Mouse (Mus musculus): ENCODE data around the gene Rfc1. TPM values are rescaled to one million over a fixed set of nuclear protein-coding genes. Genes with fewer than 3 reads are reported as not detected.

Rfc1 gene
- polyA plus RNA-seq, 3 experiments from 2014 or later: 77.3 to 88.0 (median 80.4) TPM

Other genes with a start within 250 kb of the Rfc1 start
- 10 to 100 TPM; 18.8 to 23.0 (median 21.0) TPM for gene Tmem156, start 243.5 kb downstream of the Rfc1 start, polyA plus RNA-seq (2017; shearing (Covaris generic))
- gene Klhl5, start 228.1 kb downstream of the Rfc1 start, polyA plus RNA-seq (2017; shearing (Covaris generic)): 1 to 10 TPM; 4.0 to 9.7 (median 9.1) TPM
- gene Wdr19, start 136.0 kb downstream of the Rfc1 start, polyA plus RNA-seq (2017; shearing (Covaris generic)): 1 to 10 TPM; 2.0 to 6.5 (median 3.3) TPM
- gene Klb, start 12.6 kb upstream of the Rfc1 start, polyA plus RNA-seq (2017; shearing (Covaris generic)): not detected
- 1,000 to 10,000 TPM; 1,645 to 3,067 (median 2,326) TPM for gene Rpl9, start 55.8 kb upstream of the Rfc1 start, polyA plus RNA-seq (2017; shearing (Covaris generic))
- 10 to 100 TPM; 33.8 to 46.6 (median 38.1) TPM for gene Lias, start 55.8 kb upstream of the Rfc1 start, polyA plus RNA-seq (2017; shearing (Covaris generic))
- gene Ugdh, start 100.3 kb upstream of the Rfc1 start, polyA plus RNA-seq (2017; shearing (Covaris generic)): 10 to 100 TPM; 15.4 to 16.6 (median 15.8) TPM
- gene Gm43552, start 157.2 kb upstream of the Rfc1 start, polyA plus RNA-seq (2017; shearing (Covaris generic)): not detected
- gene Smim14, start 201.5 kb upstream of the Rfc1 start, polyA plus RNA-seq (2017; shearing (Covaris generic)): 100 to 1,000 TPM in 2 of 3 experiments, 10 to 100 TPM in 1; 54.0 to 162 (median 147) TPM
- 100 to 1,000 TPM in 2 of 3 experiments, 10 to 100 TPM in 1; 97.7 to 133 (median 119) TPM for gene Ube2k, start 201.6 kb upstream of the Rfc1 start, polyA plus RNA-seq (2017; shearing (Covaris generic))